Mouse (Mus musculus): ENCODE data around the gene Chst7. TPM values are rescaled to one million over a fixed set of nuclear protein-coding genes. Genes with fewer than 3 reads are reported as not detected.

Gene Chst7
- 2.8 and 4.0 TPM in 2 replicates for polyA plus RNA-seq (2016; fragmentation: Nextera tagmentation; extraction: Ambion mirVana)

GRCm38 (mm10) chrX:20059381-20059971 lies at the start of gene Chst7:
Chst7 (plus strand) TSS chrX:20059560.
- peaks cover 7% of the 10 kb centered on the region; the same call in 1 of the 2 replicates for H3K4me1 ChIP-seq (replicated peaks)
- peak; percentile 73 for DNase-seq (ENCODE audit: low spot score)
- peaks cover 21% of the 10 kb centered on the region for H3K27me3 ChIP-seq (ENCODE audit: insufficient read depth, poor library complexity, severe bottlenecking)
- WGBS = 18% methylated on average over 40 of the region's 40 CpGs
- H3K36me3 ChIP-seq = no peaks in the 10 kb centered on the region
- H3K9me3 ChIP-seq = peaks cover 13% of the 10 kb centered on the region; the same call in 1 of the 2 replicates
- peak within 1 kb of the TSS; percentile 56; the same call in 1 of the 2 replicates for H3K27ac ChIP-seq
- H3K4me3 ChIP-seq = peak within 1 kb of the TSS; percentile 55

GRCm38 (mm10) chrX:20012211-20012610 lies 47.1 kb upstream of the Chst7 start:
- 98% methylated on average over 2 of the region's 2 CpGs for WGBS

GRCm38 (mm10) chrX:20020942-20021341 lies 38.4 kb upstream of the Chst7 start:
- H3K9me3 ChIP-seq = no peaks in the 10 kb centered on the region
- no peak overlapping the region for H3K4me3 ChIP-seq
- no peak for DNase-seq (ENCODE audit: low spot score)
- no peaks in the 10 kb centered on the region for H3K4me1 ChIP-seq (replicated peaks)
- no peaks in the 10 kb centered on the region for H3K36me3 ChIP-seq
- 35% methylated on average over 2 of the region's 2 CpGs for WGBS
- H3K27me3 ChIP-seq (ENCODE audit: insufficient read depth, poor library complexity, severe bottlenecking) = no peaks in the 10 kb centered on the region
- no peak overlapping the region for H3K27ac ChIP-seq

More at GRCm38 (mm10) chrX:20012211-20012610, 47.1 kb upstream of the Chst7 start:
- H3K27ac ChIP-seq = no peak overlapping the region
- no peaks in the 10 kb centered on the region for H3K36me3 ChIP-seq
- H3K4me3 ChIP-seq = no peak overlapping the region
- H3K9me3 ChIP-seq = no peaks in the 10 kb centered on the region
- DNase-seq (ENCODE audit: low spot score) = no peak
- no peaks in the 10 kb centered on the region for H3K27me3 ChIP-seq (ENCODE audit: insufficient read depth, poor library complexity, severe bottlenecking)
- no peaks in the 10 kb centered on the region for H3K4me1 ChIP-seq (replicated peaks)

GRCm38 (mm10) chrX:20060096-20060768 lies 872 bp downstream of the Chst7 start:
- peaks cover 13% of the 10 kb centered on the region; the same call in 1 of the 2 replicates for H3K9me3 ChIP-seq
- H3K4me3 ChIP-seq = peak overlapping the region; percentile 55
- 18% methylated on average over 65 of the region's 65 CpGs for WGBS
- no peaks in the 10 kb centered on the region for H3K36me3 ChIP-seq
- peaks cover 7% of the 10 kb centered on the region; the same call in 1 of the 2 replicates for H3K4me1 ChIP-seq (replicated peaks)
- peak overlapping the region; percentile 56; the same call in 1 of the 2 replicates for H3K27ac ChIP-seq
- peaks cover 21% of the 10 kb centered on the region for H3K27me3 ChIP-seq (ENCODE audit: insufficient read depth, poor library complexity, severe bottlenecking)
- DNase-seq (ENCODE audit: low spot score) = peak; percentile 30

- WGBS = 23% methylated on average over 47 of the region's 47 CpGs
- no peak for DNase-seq (ENCODE audit: low spot score)
- Histone ChIP-seq H3K27me3 (ENCODE audit: insufficient read depth, poor library complexity, severe bottlenecking) (peaks cover 21% of the 10 kb centered on the region), H3K4me3 (peak overlapping the region; percentile 55), H3K4me1 (replicated peaks) (peaks cover 7% of the 10 kb centered on the region; the same call in 1 of the 2 replicates), H3K9me3 (peaks cover 13% of the 10 kb centered on the region; the same call in 1 of the 2 replicates), H3K36me3 (no peaks in the 10 kb centered on the region), H3K27ac (peak overlapping the region; percentile 56; the same call in 1 of the 2 replicates)
These were observed 1.5 kb downstream of the Chst7 start for GRCm38 (mm10) chrX:20060769-20061315.

- H3K4me1 ChIP-seq (replicated peaks) = peaks cover 7% of the 10 kb centered on the region; the same call in 1 of the 2 replicates
- H3K27ac ChIP-seq = no peak overlapping the region
- H3K27me3 ChIP-seq (ENCODE audit: insufficient read depth, poor library complexity, severe bottlenecking) = peaks cover 21% of the 10 kb centered on the region
- DNase-seq (ENCODE audit: low spot score) = no peak
- 65% methylated on average over 3 of the region's 3 CpGs for WGBS
- H3K9me3 ChIP-seq = peaks cover 13% of the 10 kb centered on the region; the same call in 1 of the 2 replicates
- no peak overlapping the region for H3K4me3 ChIP-seq
- no peaks in the 10 kb centered on the region for H3K36me3 ChIP-seq
These were observed 2.6 kb downstream of the Chst7 start for GRCm38 (mm10) chrX:20061764-20062480.

- H3K27me3 ChIP-seq (ENCODE audit: insufficient read depth, poor library complexity, severe bottlenecking) = peaks cover 1% of the 10 kb centered on the region; the same call in 1 of the 2 replicates
- DNase-seq (ENCODE audit: low spot score) = no peak
- no peaks in the 10 kb centered on the region for H3K9me3 ChIP-seq
- no peak overlapping the region for H3K27ac ChIP-seq
- H3K4me1 ChIP-seq (replicated peaks) = no peaks in the 10 kb centered on the region
- no peaks in the 10 kb centered on the region for H3K36me3 ChIP-seq
- H3K4me3 ChIP-seq = no peak overlapping the region
These were observed 7.3 kb downstream of the Chst7 start for GRCm38 (mm10) chrX:20066636-20067035.

- Histone ChIP-seq H3K27ac (no peak overlapping the region), H3K9me3 (no peaks in the 10 kb centered on the region), H3K27me3 (ENCODE audit: insufficient read depth, poor library complexity, severe bottlenecking) (no peaks in the 10 kb centered on the region), H3K4me1 (replicated peaks) (no peaks in the 10 kb centered on the region), H3K4me3 (no peak overlapping the region), H3K36me3 (no peaks in the 10 kb centered on the region)
- no peak for DNase-seq (ENCODE audit: low spot score)
- WGBS = 47% methylated on average over 4 of the region's 4 CpGs
These were observed 10.8 kb downstream of the Chst7 start for GRCm38 (mm10) chrX:20070196-20070595.

GRCm38 (mm10) chrX:20117717-20118116 lies 58.4 kb downstream of the Chst7 start:
- H3K27me3 ChIP-seq (ENCODE audit: insufficient read depth, poor library complexity, severe bottlenecking) = no peaks in the 10 kb centered on the region
- 75% methylated on average over 2 of the region's 2 CpGs for WGBS
- H3K9me3 ChIP-seq = no peaks in the 10 kb centered on the region
- no peak overlapping the region for H3K27ac ChIP-seq
- no peaks in the 10 kb centered on the region for H3K36me3 ChIP-seq
- H3K4me3 ChIP-seq = no peak overlapping the region
- no peak for DNase-seq (ENCODE audit: low spot score)
- H3K4me1 ChIP-seq (replicated peaks) = no peaks in the 10 kb centered on the region

GRCm38 (mm10) chrX:20125481-20125880 lies 66.1 kb downstream of the Chst7 start:
- no peak overlapping the region for H3K27ac ChIP-seq
- no peaks in the 10 kb centered on the region for H3K36me3 ChIP-seq
- WGBS = 68% methylated on average over 2 of the region's 2 CpGs
- no peak for DNase-seq (ENCODE audit: low spot score)
- H3K4me3 ChIP-seq = no peak overlapping the region
- H3K27me3 ChIP-seq (ENCODE audit: insufficient read depth, poor library complexity, severe bottlenecking) = no peaks in the 10 kb centered on the region
- no peaks in the 10 kb centered on the region for H3K9me3 ChIP-seq
- no peaks in the 10 kb centered on the region for H3K4me1 ChIP-seq (replicated peaks)

GRCm38 (mm10) chrX:20128951-20129350 lies 69.6 kb downstream of the Chst7 start:
- no peaks in the 10 kb centered on the region for H3K27me3 ChIP-seq (ENCODE audit: insufficient read depth, poor library complexity, severe bottlenecking)
- no peaks in the 10 kb centered on the region for H3K36me3 ChIP-seq
- no peak overlapping the region for H3K27ac ChIP-seq
- H3K9me3 ChIP-seq = no peaks in the 10 kb centered on the region
- H3K4me1 ChIP-seq (replicated peaks) = no peaks in the 10 kb centered on the region
- no peak overlapping the region for H3K4me3 ChIP-seq
- no peak for DNase-seq (ENCODE audit: low spot score)

GRCm38 (mm10) chrX:20129466-20129865 lies 70.1 kb downstream of the Chst7 start:
- Histone ChIP-seq H3K27ac (no peak overlapping the region), H3K4me3 (no peak overlapping the region), H3K9me3 (no peaks in the 10 kb centered on the region), H3K27me3 (ENCODE audit: insufficient read depth, poor library complexity, severe bottlenecking) (no peaks in the 10 kb centered on the region), H3K4me1 (replicated peaks) (no peaks in the 10 kb centered on the region), H3K36me3 (no peaks in the 10 kb centered on the region)
- WGBS = 83% methylated on average over 1 of the region's 1 CpGs
- no peak for DNase-seq (ENCODE audit: low spot score)
